Mouse (Mus musculus) heart, adult 8-10 months (tissue): ENCODE measurements around the gene Gm5662. TPM values are rescaled to one million over a fixed set of nuclear protein-coding genes. Genes with fewer than 3 reads are reported as not detected.
"Not testable (repeated sequence)": the region's sequence is repeated elsewhere in the genome, so short reads cannot be mapped to it uniquely, and the experiment has no call there.

Source experiments
- DNase-seq: peaks from one replicate; pipeline ENCODE4 v3.0.0; 2022; ENCODE audit warnings: low spot score
- total RNA-seq, 4 experiments: library from RNA; stranded (reverse); gene quantifications; 2 replicates each; pipeline ENCODE4 v1.2.4; 2022

Gene Gm5662
- total RNA-seq: not detected

GRCm38 (mm10) chr12:88274400-88274799 lies at the start of gene Gm5662:
Gm5662 (minus strand) TSS chr12:88274500.
- not testable (repeated sequence) for DNase-seq

DNA sequence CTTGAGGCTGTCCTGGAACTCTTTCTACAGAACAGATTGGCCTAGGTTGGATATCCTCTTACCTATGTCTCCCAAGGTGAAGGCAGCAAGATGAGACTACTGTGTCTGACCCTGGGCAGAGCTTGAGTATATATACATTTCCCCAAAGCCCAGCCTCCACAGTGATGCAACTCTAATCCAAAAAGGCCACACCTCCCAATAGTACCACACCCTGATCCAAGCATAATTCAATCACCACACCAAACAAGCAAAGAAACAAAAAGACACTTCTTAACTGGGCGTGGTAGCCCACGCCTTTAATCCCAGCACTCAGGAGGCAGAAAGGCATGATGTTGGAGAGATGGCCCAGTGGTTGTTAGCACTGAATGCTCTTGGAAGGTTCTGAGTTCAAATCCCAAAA lies 49.6 kb upstream of the Gm5662 start, which contains the start of gene Gm5039:
TSS of gene Gm5039 (minus strand) at position 101 of the 400 bp plus-strand sequence.
- DNase-seq: not testable (repeated sequence)

- DNase-seq: no peak
These were observed 40.3 kb upstream of the Gm5662 start for GRCm38 (mm10) chr12:88314556-88314955.

- DNase-seq: not testable (repeated sequence)
These were observed 22.9 kb upstream of the Gm5662 start for GRCm38 (mm10) chr12:88297171-88297570.

- not testable (repeated sequence) for DNase-seq
These were observed 18.8 kb upstream of the Gm5662 start for GRCm38 (mm10) chr12:88293082-88293481.

- not testable (repeated sequence) for DNase-seq
These were observed 10.9 kb upstream of the Gm5662 start for GRCm38 (mm10) chr12:88285224-88285623.

GRCm38 (mm10) chr12:88257241-88257640 lies 17.1 kb downstream of the Gm5662 start:
- no peak for DNase-seq

- not testable (repeated sequence) for DNase-seq
These were observed 18.4 kb downstream of the Gm5662 start for GRCm38 (mm10) chr12:88255917-88256316.

- DNase-seq: not testable (repeated sequence)
These were observed 24.3 kb downstream of the Gm5662 start, which contains the start of gene Gm8332 for GRCm38 (mm10) chr12:88250000-88250399. Gm8332 (minus strand) TSS chr12:88250100.

GRCm38 (mm10) chr12:88245786-88246185 lies 28.5 kb downstream of the Gm5662 start:
- DNase-seq: not testable (repeated sequence)

DNA sequence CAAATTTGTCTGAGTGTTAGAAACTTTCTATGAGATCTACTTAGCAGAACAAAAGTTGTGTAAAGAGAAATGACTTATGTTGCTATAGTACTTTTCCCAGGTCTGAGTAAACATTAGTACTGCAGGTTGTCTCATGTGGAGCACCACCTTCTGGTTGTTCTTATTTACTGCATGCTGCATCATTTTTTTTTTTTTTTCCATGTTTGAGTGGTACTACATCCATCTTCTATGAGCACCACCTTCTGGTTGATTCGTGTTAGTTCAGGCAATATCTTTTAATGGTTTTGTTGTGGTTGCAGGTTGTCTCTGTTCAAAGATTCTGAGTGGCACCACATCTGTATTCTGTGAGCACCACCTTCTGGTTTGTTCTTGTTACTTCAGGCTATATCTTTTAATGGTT lies 31.4 kb downstream of the Gm5662 start:
- DNase-seq: not testable (repeated sequence)

Other genes with a start within 250 kb of the Gm5662 start
- gene Gm2056, start 247.5 kb downstream of the Gm5662 start, total RNA-seq: not detected
- not detected for gene Gm16368, start 190.8 kb downstream of the Gm5662 start, total RNA-seq
- gene Gm10436, start 92.4 kb downstream of the Gm5662 start, total RNA-seq: not detected
- gene Gm8332, start 24.4 kb downstream of the Gm5662 start, total RNA-seq: not detected
- not detected for gene Gm5039, start 49.5 kb upstream of the Gm5662 start, total RNA-seq
- gene Adck1, start 86.1 kb upstream of the Gm5662 start, total RNA-seq: 10 to 100 TPM; 23.7 to 31.6 (median 28.6) TPM